Mouse (Mus musculus) erythroblast, embryonic 14.5 days (primary cell): ENCODE data around the gene Olfr555.

Experiments used
- GATA1 ChIP-seq: IDR thresholded peaks from 2 replicates; pipeline ENCODE4 v1.6.1; 2012; ENCODE audit warnings: low read length, inconsistent platforms, mixed read lengths
- TAL1 ChIP-seq: IDR thresholded peaks from 3 replicates; pipeline ENCODE4 v1.6.1; 2012; ENCODE audit warnings: low read length, inconsistent platforms, mixed read lengths

- TF ChIP-seq GATA1 = no peak
- no peak for TF ChIP-seq TAL1
These were observed at the start of gene Olfr555 for GRCm38 (mm10) chr7:102658523-102658922.
